Mouse (Mus musculus) embryo, embryonic 11.5 days (tissue): ENCODE results near the gene Txn1.

Source experiments
- DNase-seq: peaks from one replicate; pipeline ENCODE4 v3.0.0-alpha.2; 2012; ENCODE audit warnings: low read depth, low spot score

Txn1 gene

GRCm38 (mm10) chr4:57901210-57901609 lies 55.0 kb downstream of the Txn1 start:
- DNase-seq: no peak

GRCm38 (mm10) chr4:57896631-57897030 lies 59.6 kb downstream of the Txn1 start:
- no peak for DNase-seq

GRCm38 (mm10) chr4:57895902-57896301 lies 60.3 kb downstream of the Txn1 start:
- DNase-seq: no peak

GRCm38 (mm10) chr4:57895140-57895539 lies 61.1 kb downstream of the Txn1 start:
- no peak for DNase-seq
